ENCODE assay signal across 26 mouse cellular contexts in the genomic region with DNA sequence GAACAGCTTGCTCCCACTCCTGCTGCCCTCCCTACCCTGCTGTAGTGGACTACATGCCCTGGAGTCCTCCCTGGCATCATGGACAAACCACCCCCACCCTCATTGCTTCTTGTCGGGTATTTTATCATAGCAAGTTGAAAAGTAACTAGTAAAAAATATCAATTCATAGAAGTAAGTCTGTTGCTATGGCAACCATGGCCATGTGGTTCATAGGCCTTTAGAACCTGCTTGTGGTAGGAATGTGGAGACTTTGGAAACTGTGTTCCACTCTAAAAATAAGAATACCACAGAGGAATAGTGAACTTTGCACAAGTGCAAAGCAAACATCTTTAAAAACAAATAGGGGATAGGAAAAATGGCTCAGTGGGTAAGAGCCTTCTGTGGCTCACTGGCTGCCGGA. TPM values are rescaled to one million over a fixed set of nuclear protein-coding genes. Genes with fewer than 3 reads are reported as not detected.
"Had no signal": no experiment of that assay in that cellular context is flagged by ENCODE, and none has a peak within 500 bp of the region (broad histone marks: within the 10 kb centered on the region; RNA-seq: fewer than 3 reads in every experiment).

No protein-coding gene starts in this region.

- ATAC-seq: intestine, postnatal 0 days; liver, embryonic 12.5 days had no signal

- H3K36me3 ChIP-seq: limb, embryonic 12.5 days; liver, embryonic 12.5 days; liver, embryonic 15.5 days; neural tube, embryonic 12.5 days; neural tube, embryonic 15.5 days had no signal

- H3K27me3 ChIP-seq: limb, embryonic 12.5 days; liver, embryonic 12.5 days; liver, embryonic 15.5 days; neural tube, embryonic 12.5 days; neural tube, embryonic 15.5 days had no signal

- H3K4me3 ChIP-seq: layer of hippocampus, adult 2 months; limb, embryonic 12.5 days; liver, embryonic 12.5 days; liver, embryonic 15.5 days; neural tube, embryonic 12.5 days; neural tube, embryonic 15.5 days had no signal

- H3K9me3 ChIP-seq: limb, embryonic 12.5 days; liver, embryonic 12.5 days; liver, embryonic 15.5 days; neural tube, embryonic 12.5 days; neural tube, embryonic 15.5 days had no signal

- DNase-seq: kidney, adult 2 months; kidney, postnatal 25 days; layer of hippocampus, adult 9-11 months; liver; lung, adult 18-20 months; right cerebral cortex, adult 18-20 months; right cerebral cortex, postnatal 14 days; right cerebral cortex, postnatal 4 days; thymus, adult 2 months; thymus, postnatal 14 days had no signal

- H3K9ac ChIP-seq: limb, embryonic 12.5 days; liver, embryonic 12.5 days; liver, embryonic 15.5 days; neural tube, embryonic 12.5 days; neural tube, embryonic 15.5 days had no signal

- H3K4me2 ChIP-seq: limb, embryonic 12.5 days; liver, embryonic 12.5 days; liver, embryonic 15.5 days; neural tube, embryonic 12.5 days; neural tube, embryonic 15.5 days had no signal

- H3K27ac ChIP-seq: kidney, postnatal 0 days; layer of hippocampus, adult 2 months; limb, embryonic 12.5 days; liver, embryonic 12.5 days; liver, embryonic 15.5 days; macrophage; neural tube, embryonic 12.5 days; neural tube, embryonic 15.5 days; stomach, postnatal 0 days had no signal

- H3K4me1 ChIP-seq: limb, embryonic 12.5 days; liver, embryonic 12.5 days; liver, embryonic 15.5 days; neural tube, embryonic 12.5 days; neural tube, embryonic 15.5 days had no signal

RNA-seq across cellular contexts. Expression of gene Allc, which starts 10.1 kb away (rescaled TPM):
- total RNA-seq: megakaryocyte-erythroid progenitor cell, adult 5-6 weeks had no signal
- polyA plus RNA-seq: intestine, embryonic 14.5 days; intestine, postnatal 0 days; kidney, embryonic 14.5 days; kidney, postnatal 0 days; large intestine, adult 2 months; limb, embryonic 12.5 days; liver, embryonic 12.5 days; liver, embryonic 15.5 days; lung, embryonic 16.5 days; macrophage; neural tube, embryonic 12.5 days; stomach, embryonic 14.5 days; stomach, postnatal 0 days had no signal

RNA-seq across cellular contexts. Expression of gene Dcdc2c, which starts 20.0 kb away (rescaled TPM):
- total RNA-seq: megakaryocyte-erythroid progenitor cell, adult 5-6 weeks had no signal
- polyA plus RNA-seq: intestine, postnatal 0 days; kidney, adult 2 months; kidney, postnatal 0 days; large intestine, adult 2 months; liver, embryonic 12.5 days; liver, embryonic 15.5 days; macrophage; neural tube, embryonic 12.5 days; stomach, embryonic 14.5 days; stomach, postnatal 0 days; thymus, adult 2 months had no signal

RNA-seq across cellular contexts. Expression of gene Colec11, which starts 50.9 kb away (rescaled TPM):
- polyA plus RNA-seq: limb, embryonic 12.5 days; macrophage had no signal
